Mouse (Mus musculus): ENCODE measurements around the gene Rsg1. TPM values are rescaled to one million over a fixed set of nuclear protein-coding genes. Genes with fewer than 3 reads are reported as not detected.

Gene Rsg1
- polyA plus RNA-seq, 1 experiment from 2014 or later, result 5.0 TPM

DNA sequence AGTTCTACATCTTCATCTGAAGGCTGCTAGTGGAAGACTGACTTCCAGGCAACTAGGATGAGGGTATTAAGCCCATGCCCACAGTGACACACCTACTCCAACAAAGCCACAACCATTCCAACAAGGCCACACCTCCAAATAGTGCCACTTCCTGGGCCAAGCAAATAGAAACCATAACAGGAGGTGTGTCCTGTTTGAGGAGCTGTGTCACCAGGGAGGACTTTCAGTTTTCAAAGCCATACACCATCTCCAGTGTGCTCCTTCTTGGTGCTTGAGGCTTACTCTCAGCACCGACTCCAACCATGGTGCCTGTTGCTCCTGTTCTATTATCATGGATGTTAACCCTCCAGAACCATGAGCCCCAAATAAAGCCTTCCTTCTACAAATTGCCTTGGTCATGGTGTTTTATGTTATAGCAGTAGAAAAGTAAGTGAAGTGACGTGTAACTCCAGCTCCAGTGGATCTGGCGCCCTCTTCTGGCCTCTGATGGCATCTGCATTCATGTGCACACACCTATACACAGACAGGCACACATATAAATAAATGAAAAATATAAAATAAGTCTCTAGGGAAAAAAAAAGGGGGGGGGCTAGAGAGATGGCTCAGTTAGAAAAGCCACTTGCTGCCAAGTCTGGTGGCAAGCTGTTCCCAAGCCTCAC lies 52.4 kb downstream of the Rsg1 start:
- no peak overlapping the region for H3K9ac ChIP-seq (ENCODE audit: low read depth, low read length)
- H3K9me3 ChIP-seq (ENCODE audit: control insufficient read depth, low read length), result peaks cover 4% of the 10 kb centered on the region; the same call in 1 of the 2 replicates
- no peaks in the 10 kb centered on the region for H3K36me3 ChIP-seq (ENCODE audit: control insufficient read depth, insufficient read depth, low read length)
- no peaks in the 10 kb centered on the region for H3K4me1 ChIP-seq (ENCODE audit: control insufficient read depth, insufficient read depth, low read length)
- no peak overlapping the region for H3K4me2 ChIP-seq (replicated peaks; ENCODE audit: low read depth, low read length)
- ATAC-seq (ENCODE audit: low FRiP score, low TSS enrichment), result no peak
- H3K27ac ChIP-seq (ENCODE audit: low read depth, low read length), result no peak overlapping the region
- H3K4me3 ChIP-seq (ENCODE audit: low read length), result no peak overlapping the region
- H3K27me3 ChIP-seq (ENCODE audit: control insufficient read depth, insufficient read depth, low read length), result no peaks in the 10 kb centered on the region
- WGBS, result 89% methylated on average over 3 of the region's 3 CpGs

DNA sequence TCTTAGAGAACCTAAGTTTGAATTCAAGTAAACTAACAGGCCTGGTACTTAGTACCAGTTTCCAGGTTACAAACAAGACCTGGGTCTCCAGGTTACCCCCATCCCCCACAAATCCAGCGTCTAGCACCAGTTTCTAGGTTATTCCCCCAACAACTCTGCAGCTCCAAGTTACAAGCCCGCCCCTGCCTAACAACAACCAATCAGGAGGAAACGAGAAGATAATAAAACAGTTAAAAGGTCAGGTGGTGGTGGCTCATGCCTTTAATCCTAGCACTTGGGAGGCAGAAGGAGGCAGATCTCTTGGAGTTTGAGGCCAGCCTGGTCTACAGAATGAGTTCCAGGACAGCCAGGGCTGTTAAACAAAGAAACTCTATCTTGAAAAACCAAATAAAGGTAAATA lies 53.5 kb downstream of the Rsg1 start:
- no peak overlapping the region for H3K27ac ChIP-seq (ENCODE audit: low read depth, low read length)
- no peak overlapping the region for H3K9ac ChIP-seq (ENCODE audit: low read depth, low read length)
- no peak overlapping the region for H3K4me2 ChIP-seq (replicated peaks; ENCODE audit: low read depth, low read length)
- 72% methylated on average over 3 of the region's 3 CpGs for WGBS
- no peaks in the 10 kb centered on the region for H3K9me3 ChIP-seq (ENCODE audit: control insufficient read depth, low read length)
- H3K36me3 ChIP-seq (ENCODE audit: control insufficient read depth, insufficient read depth, low read length), result no peaks in the 10 kb centered on the region
- ATAC-seq (ENCODE audit: low FRiP score, low TSS enrichment), result no peak
- H3K27me3 ChIP-seq (ENCODE audit: control insufficient read depth, insufficient read depth, low read length), result no peaks in the 10 kb centered on the region
- no peak overlapping the region for H3K4me3 ChIP-seq (ENCODE audit: low read length)
- H3K4me1 ChIP-seq (ENCODE audit: control insufficient read depth, insufficient read depth, low read length), result no peaks in the 10 kb centered on the region

DNA sequence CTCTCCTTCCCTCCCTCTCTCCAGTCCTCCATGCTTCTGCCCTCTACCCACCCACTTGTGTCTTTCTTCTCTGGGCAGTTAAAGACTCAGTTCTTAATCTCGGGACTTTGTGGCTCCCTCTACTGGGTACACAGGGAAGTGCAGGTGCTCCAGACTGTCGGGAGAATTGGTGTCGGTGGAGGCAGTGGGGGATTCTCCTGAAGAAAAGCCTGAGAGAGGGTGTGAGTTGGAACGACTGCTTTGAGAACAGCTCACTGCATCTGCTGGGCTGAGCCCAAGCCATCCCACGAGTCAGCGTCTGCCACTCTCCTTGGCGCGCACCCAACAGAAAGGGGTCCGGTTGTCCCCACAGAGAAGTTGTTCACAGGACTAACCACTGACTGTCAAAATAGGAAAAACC lies 54.1 kb downstream of the Rsg1 start:
- ATAC-seq (ENCODE audit: low FRiP score, low TSS enrichment), result no peak
- Histone ChIP-seq H3K27ac (ENCODE audit: low read depth, low read length) (no peak overlapping the region), H3K9ac (ENCODE audit: low read depth, low read length) (no peak overlapping the region), H3K27me3 (ENCODE audit: control insufficient read depth, insufficient read depth, low read length) (no peaks in the 10 kb centered on the region), H3K4me3 (ENCODE audit: low read length) (no peak overlapping the region), H3K36me3 (ENCODE audit: control insufficient read depth, insufficient read depth, low read length) (no peaks in the 10 kb centered on the region), H3K4me2 (replicated peaks; ENCODE audit: low read depth, low read length) (no peak overlapping the region), H3K9me3 (ENCODE audit: control insufficient read depth, low read length) (no peaks in the 10 kb centered on the region), H3K4me1 (ENCODE audit: control insufficient read depth, insufficient read depth, low read length) (no peaks in the 10 kb centered on the region)
- WGBS, result 49% methylated on average over 9 of the region's 9 CpGs

DNA sequence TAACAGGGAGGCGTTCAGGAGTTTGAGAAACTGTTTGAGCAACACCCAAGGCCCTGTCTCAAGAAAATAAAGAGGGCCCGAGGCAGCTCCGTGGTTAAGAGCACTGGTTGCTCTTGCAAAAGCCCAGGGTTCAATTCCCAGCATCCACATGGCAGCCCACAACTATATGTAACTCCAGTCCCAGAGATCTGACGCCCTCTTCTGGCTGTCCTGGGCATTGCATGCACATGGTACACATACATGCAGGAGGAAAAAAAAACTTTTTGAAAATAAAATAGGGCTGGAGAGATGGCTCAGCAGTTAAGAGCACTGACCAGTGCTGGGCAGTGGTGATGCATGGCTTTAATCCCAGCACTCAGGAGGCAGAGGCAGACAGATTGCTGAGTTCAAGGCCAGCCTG lies 54.6 kb downstream of the Rsg1 start:
- Histone ChIP-seq H3K9ac (ENCODE audit: low read depth, low read length) (no peak overlapping the region), H3K27me3 (ENCODE audit: control insufficient read depth, insufficient read depth, low read length) (no peaks in the 10 kb centered on the region), H3K4me3 (ENCODE audit: low read length) (no peak overlapping the region), H3K36me3 (ENCODE audit: control insufficient read depth, insufficient read depth, low read length) (no peaks in the 10 kb centered on the region), H3K9me3 (ENCODE audit: control insufficient read depth, low read length) (no peaks in the 10 kb centered on the region), H3K4me1 (ENCODE audit: control insufficient read depth, insufficient read depth, low read length) (0 out of 2 replicates have a peak, but pooled peaks cover 3% of the 10 kb centered on the region), H3K4me2 (replicated peaks; ENCODE audit: low read depth, low read length) (no peak overlapping the region), H3K27ac (ENCODE audit: low read depth, low read length) (no peak overlapping the region)
- 84% methylated on average over 4 of the region's 4 CpGs for WGBS
- ATAC-seq (ENCODE audit: low FRiP score, low TSS enrichment), result no peak

DNA sequence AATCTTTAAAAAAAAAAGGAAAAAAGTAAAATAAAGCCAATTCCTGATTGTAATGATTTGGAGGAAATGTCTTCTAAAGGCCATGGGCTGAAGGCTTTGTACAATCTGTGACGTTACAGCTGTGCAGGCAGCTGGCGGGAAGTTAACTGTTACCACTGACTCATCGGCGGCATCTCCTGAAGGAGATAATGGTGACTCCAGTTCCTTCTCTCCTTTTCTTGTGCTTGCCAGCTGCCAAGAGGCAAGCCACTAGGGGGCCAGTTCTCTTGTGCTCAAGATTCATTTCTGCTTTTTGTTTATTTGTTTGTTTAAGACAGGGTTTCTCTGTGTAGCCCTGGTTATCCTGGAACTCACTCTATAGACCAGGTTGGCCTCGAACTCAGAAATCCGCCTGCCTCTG lies 55.3 kb downstream of the Rsg1 start:
- 0 out of 2 replicates have a peak, but pooled peaks cover 3% of the 10 kb centered on the region for H3K4me1 ChIP-seq (ENCODE audit: control insufficient read depth, insufficient read depth, low read length)
- H3K9me3 ChIP-seq (ENCODE audit: control insufficient read depth, low read length), result no peaks in the 10 kb centered on the region
- no peak for ATAC-seq (ENCODE audit: low FRiP score, low TSS enrichment)
- H3K4me2 ChIP-seq (replicated peaks; ENCODE audit: low read depth, low read length), result no peak overlapping the region
- no peaks in the 10 kb centered on the region for H3K27me3 ChIP-seq (ENCODE audit: control insufficient read depth, insufficient read depth, low read length)
- no peak overlapping the region for H3K27ac ChIP-seq (ENCODE audit: low read depth, low read length)
- 87% methylated on average over 6 of the region's 6 CpGs for WGBS
- H3K36me3 ChIP-seq (ENCODE audit: control insufficient read depth, insufficient read depth, low read length), result no peaks in the 10 kb centered on the region
- no peak overlapping the region for H3K4me3 ChIP-seq (ENCODE audit: low read length)
- H3K9ac ChIP-seq (ENCODE audit: low read depth, low read length), result no peak overlapping the region

DNA sequence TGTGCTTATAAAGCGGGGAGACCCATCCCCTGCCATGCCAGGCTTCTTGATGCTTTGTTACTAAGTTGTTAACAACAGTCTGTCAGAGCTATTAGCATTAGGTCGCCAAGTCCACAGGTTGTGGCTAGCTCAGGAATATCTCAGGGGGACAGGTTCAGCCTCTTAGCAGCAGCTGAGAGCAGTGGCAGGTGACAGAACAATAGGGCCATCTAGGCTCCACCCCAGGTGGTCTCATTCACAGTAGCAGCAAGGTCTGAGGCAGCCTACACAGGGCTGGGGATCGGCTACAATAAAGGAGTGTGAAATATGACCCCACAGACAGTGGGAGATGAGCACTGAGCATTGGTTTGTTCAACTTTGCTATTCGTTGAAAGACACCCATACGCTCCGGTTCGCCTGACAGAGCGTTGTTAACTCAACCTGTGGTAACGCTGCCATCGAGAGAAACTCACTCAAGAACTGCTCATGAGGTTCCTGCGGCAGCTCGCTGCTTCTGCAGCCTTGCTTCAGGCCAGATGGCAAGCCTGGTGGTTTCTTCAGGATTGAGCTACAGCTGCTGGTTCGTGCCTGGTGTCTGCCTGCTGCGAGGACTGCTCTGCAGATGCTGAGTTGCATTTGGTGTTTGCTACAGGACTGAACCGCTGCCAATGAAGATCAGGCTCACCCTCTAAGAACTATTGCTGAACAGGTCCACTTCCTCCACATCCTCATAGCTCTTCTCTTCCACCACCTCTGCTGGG lies 56.6 kb downstream of the Rsg1 start:
- WGBS, result 59% methylated on average over 15 of the region's 15 CpGs
- Histone ChIP-seq H3K4me3 (ENCODE audit: low read length) (no peak overlapping the region), H3K9me3 (ENCODE audit: control insufficient read depth, low read length) (no peaks in the 10 kb centered on the region), H3K27me3 (ENCODE audit: control insufficient read depth, insufficient read depth, low read length) (no peaks in the 10 kb centered on the region), H3K4me1 (ENCODE audit: control insufficient read depth, insufficient read depth, low read length) (peaks cover 8% of the 10 kb centered on the region; the same call in 1 of the 2 replicates), H3K9ac (ENCODE audit: low read depth, low read length) (no peak overlapping the region), H3K36me3 (ENCODE audit: control insufficient read depth, insufficient read depth, low read length) (no peaks in the 10 kb centered on the region), H3K27ac (ENCODE audit: low read depth, low read length) (no peak overlapping the region), H3K4me2 (replicated peaks; ENCODE audit: low read depth, low read length) (no peak overlapping the region)
- ATAC-seq (ENCODE audit: low FRiP score, low TSS enrichment), result no peak

DNA sequence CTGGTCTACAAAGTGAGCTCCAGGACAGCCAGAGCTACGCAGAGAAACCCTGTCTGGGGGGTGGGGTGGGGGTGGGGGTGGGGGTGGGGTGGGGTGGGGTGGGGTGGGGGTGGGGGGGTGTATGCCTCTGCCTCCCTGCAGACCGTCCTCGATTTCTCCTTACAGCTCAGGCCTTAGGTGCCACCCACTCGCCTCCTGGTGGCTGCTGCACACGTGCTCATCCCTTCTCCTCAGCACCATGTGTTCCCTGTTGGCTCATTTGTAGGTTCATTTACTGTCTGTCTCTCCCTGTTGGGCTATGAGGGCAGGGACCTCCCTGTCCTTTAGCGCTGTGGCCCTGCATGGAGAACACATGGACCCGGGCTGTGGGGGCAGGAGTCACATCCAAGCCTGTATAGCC lies 57.5 kb downstream of the Rsg1 start:
- 81% methylated on average over 7 of the region's 7 CpGs for WGBS
- Histone ChIP-seq H3K27ac (ENCODE audit: low read depth, low read length) (no peak overlapping the region), H3K4me1 (ENCODE audit: control insufficient read depth, insufficient read depth, low read length) (peaks cover 8% of the 10 kb centered on the region; the same call in 1 of the 2 replicates), H3K36me3 (ENCODE audit: control insufficient read depth, insufficient read depth, low read length) (no peaks in the 10 kb centered on the region), H3K9ac (ENCODE audit: low read depth, low read length) (no peak overlapping the region), H3K9me3 (ENCODE audit: control insufficient read depth, low read length) (no peaks in the 10 kb centered on the region), H3K4me3 (ENCODE audit: low read length) (no peak overlapping the region), H3K4me2 (replicated peaks; ENCODE audit: low read depth, low read length) (no peak overlapping the region), H3K27me3 (ENCODE audit: control insufficient read depth, insufficient read depth, low read length) (no peaks in the 10 kb centered on the region)
- no peak for ATAC-seq (ENCODE audit: low FRiP score, low TSS enrichment)

DNA sequence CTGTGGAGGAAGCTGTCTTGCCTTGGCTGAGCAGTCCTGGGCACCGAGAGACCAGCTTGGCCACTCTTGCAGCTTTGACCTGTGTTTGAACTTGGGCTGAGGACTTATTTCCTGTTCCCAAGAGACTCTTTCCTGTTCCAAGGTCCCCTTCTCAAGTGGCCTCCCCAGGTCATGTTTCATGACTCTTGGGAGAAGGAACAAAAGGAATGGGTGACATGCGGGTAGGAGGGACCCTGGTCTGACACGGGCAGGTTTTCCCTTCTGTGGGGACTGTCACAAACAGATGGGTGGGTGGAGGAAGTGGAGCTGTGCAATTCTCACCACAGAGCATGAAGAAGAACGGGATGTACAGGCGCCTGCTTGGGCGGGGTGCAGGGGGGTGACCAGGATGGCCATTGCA lies 58.0 kb downstream of the Rsg1 start:
- WGBS, result 51% methylated on average over 6 of the region's 6 CpGs
- Histone ChIP-seq H3K4me3 (ENCODE audit: low read length) (no peak overlapping the region), H3K9me3 (ENCODE audit: control insufficient read depth, low read length) (no peaks in the 10 kb centered on the region), H3K27me3 (ENCODE audit: control insufficient read depth, insufficient read depth, low read length) (no peaks in the 10 kb centered on the region), H3K9ac (ENCODE audit: low read depth, low read length) (no peak overlapping the region), H3K36me3 (ENCODE audit: control insufficient read depth, insufficient read depth, low read length) (no peaks in the 10 kb centered on the region), H3K4me2 (replicated peaks; ENCODE audit: low read depth, low read length) (no peak overlapping the region), H3K27ac (ENCODE audit: low read depth, low read length) (no peak overlapping the region), H3K4me1 (ENCODE audit: control insufficient read depth, insufficient read depth, low read length) (peaks cover 8% of the 10 kb centered on the region; the same call in 1 of the 2 replicates)
- no peak for ATAC-seq (ENCODE audit: low FRiP score, low TSS enrichment)

DNA sequence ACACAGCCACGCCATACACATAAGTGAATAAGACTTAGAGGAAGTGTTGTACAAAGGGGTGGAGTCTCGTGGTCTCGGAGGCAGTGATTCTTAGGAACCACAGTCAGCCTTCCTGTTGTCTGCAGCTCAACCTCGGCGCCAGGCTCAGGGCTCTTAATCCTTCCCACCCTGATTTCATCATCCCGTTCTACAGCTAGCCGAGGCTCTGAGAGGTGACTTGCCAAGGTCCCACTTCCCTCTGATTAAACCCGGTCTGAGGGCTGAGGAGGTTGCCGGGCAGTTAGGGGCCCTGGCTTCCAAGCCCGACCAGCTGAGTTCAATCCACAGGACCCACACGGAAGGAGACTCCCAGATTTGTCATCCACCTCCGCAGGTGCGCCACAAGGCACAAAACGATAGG lies 59.1 kb downstream of the Rsg1 start:
- Histone ChIP-seq H3K4me2 (replicated peaks; ENCODE audit: low read depth, low read length) (peak overlapping the region; percentile 40), H3K9ac (ENCODE audit: low read depth, low read length) (peak overlapping the region; percentile 37), H3K4me3 (ENCODE audit: low read length) (peak overlapping the region; percentile 19), H3K27me3 (ENCODE audit: control insufficient read depth, insufficient read depth, low read length) (no peaks in the 10 kb centered on the region), H3K36me3 (ENCODE audit: control insufficient read depth, insufficient read depth, low read length) (no peaks in the 10 kb centered on the region), H3K4me1 (ENCODE audit: control insufficient read depth, insufficient read depth, low read length) (peaks cover 18% of the 10 kb centered on the region), H3K27ac (ENCODE audit: low read depth, low read length) (no peak overlapping the region), H3K9me3 (ENCODE audit: control insufficient read depth, low read length) (no peaks in the 10 kb centered on the region)
- ATAC-seq (ENCODE audit: low FRiP score, low TSS enrichment), result peak; percentile 14
- WGBS, result 21% methylated on average over 14 of the region's 14 CpGs
